Mouse (Mus musculus) mouse trophoblast stem cell (cell line): ENCODE results near the gene Med26.

Experiments used
- in situ Hi-C, 2 experiments: fragments of 300-500 bp; cut with MseI, MboI; formaldehyde crosslinking; loops; 2 replicates in 1 of 2; 3 replicates in 1 of 2; pipeline ENCODE4 v1.15.1; 2025

The Med26 gene

GRCm38 (mm10) chr8:72547802-72548643 lies at the start of gene Med26:
Gene Med26 (minus strand): TSS chr8:72548270.
- in situ Hi-C loops, result no loop called here

GRCm38 (mm10) chr8:72590198-72590597 lies 42.1 kb upstream of the Med26 start:
- in situ Hi-C loops, result no loop called here

DNA sequence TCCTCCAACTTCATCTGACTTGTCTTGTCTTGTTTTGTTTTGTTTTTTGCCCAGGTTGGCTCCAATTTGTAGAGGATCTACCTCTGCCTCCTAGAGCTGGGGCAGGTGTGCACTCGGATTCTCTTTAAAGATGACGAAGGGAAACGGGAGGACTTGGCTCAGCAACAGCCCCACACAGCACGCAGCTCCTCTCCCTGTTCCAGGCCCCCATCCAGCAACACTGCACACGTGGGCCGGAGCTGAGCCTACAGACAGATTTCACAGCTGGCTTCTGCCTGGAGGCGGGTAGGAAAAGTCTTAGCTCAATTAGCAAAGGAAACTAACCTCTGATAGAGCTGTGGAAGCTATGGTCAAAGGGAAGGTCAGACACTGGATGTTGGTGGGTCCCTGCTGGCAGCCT lies 41.2 kb upstream of the Med26 start:
- in situ Hi-C loops, result no loop called here

DNA sequence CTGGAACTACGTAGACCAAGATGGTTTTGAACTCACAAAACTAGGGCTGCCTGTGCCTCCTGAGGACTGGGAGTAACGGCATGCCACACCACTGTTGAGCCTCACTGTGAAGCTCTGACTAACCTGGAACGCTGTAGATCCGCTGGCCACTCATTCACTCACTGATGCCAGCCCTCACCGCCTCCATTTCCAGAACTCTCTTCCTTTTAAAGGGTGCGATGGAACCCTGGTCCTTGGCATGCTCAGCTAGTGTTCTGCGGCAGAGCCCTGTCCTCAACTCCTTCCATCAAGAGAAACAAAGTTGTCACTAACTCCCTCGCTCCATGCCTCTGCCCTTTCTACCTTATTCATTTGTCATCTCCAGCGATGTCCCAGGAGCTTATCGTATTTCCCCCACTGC lies 40.8 kb upstream of the Med26 start:
- in situ Hi-C loops, result no loop called here

- in situ Hi-C loops, result no loop called here
These were observed 39.7 kb upstream of the Med26 start for GRCm38 (mm10) chr8:72587806-72588205.

GRCm38 (mm10) chr8:72584390-72584789 lies 36.3 kb upstream of the Med26 start:
- in situ Hi-C loops, result no loop called here

- in situ Hi-C loops, result no loop called here
These were observed 35.1 kb upstream of the Med26 start for GRCm38 (mm10) chr8:72583056-72583771.

DNA sequence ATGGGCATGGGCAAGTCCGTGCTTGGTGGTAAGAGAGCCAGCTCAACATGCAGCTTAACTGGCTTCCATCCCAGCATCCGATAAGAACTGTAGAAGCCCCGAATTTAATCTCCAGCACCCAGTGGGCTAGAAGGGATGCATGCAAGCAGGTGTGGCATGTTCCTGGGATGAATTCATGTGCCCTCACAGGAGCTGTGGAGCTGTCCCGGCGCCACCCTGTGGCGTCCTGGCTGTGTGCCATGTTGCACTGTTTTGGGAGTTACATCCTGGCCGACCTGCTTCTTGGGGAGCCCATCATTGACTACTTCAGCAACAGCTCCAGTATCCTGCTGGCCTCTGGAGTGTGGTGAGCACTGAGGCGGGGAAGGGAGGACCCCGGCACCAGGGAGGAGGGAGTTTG lies 31.3 kb upstream of the Med26 start:
- in situ Hi-C loops, result no loop called here

DNA sequence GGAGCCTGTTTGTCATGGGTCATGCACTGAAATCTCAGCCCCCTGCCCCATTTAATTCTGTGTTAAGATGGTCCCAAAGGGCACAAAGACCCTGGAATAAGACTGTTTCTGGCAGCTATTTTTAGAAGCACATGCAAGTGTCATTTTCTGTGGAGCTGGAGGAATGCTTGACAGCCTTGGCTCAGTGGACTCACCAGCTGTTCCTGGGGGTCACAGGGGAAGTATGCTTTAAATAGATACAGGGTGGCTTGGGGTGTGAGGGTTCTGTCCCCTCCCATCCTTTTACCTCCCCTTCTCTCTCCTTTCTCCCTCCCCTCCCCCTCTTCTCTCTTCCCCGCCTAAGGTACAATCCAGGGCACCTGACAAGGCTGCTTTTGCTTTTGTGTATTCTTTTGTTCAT lies 29.9 kb upstream of the Med26 start:
- in situ Hi-C loops, result no loop called here

DNA sequence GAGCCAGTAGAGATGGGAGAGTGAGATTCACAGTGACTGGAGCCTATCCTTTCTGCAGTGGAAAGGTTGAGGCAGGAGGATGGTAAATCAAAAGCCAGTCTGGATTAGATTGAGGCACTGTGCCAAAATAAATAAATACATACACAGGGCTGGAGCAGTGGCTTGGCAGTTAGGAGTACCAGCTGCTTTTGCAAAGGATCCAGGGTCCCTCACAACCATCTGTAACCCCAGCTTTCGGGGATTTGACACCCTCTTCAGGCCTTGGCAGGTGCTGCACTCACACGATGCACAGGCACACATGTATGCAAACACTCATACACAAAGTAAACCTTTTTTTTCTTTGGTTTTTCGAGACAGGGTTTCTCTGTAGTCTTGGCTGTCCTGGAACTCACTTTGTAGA lies 29.2 kb upstream of the Med26 start:
- in situ Hi-C loops, result no loop called here

DNA sequence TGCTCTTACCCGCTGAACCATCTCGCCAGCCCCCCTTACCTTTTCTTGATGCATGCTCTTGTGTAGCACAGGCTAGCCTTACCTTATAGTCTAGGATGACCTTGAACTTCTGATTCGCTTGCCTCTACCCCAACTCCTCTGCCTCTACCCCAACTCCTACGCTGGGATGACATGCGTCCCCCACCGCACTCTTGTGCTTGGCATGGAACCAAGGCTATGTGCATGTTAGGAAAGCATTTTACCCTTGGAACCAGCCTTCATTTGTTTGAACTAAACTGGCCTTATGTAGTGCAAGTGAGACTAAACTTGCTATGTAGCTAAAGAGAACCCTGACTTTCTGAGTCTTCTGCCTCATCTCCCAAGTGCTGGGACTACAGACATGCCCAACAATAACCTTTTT lies 27.8 kb upstream of the Med26 start:
- in situ Hi-C loops, result no loop called here

DNA sequence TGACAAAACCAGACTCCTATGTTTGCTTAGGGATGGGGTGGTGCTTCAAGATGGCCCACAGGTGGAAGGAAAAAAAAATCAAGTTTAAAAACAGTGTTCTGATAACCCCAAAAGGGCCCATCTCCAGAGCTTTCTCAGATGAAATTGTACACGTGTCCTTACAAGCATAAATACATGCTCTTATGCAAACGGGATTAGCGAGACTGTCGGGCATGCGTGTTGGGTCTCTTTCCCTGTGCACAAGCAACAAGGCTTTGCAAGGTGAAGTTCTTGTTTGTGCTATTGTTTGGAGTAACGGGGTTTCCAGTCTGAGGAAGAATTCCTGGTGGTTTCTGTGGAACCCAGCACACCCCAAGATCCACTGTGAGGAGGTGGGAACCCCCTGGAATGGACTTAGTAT lies 25.4 kb upstream of the Med26 start:
- in situ Hi-C loops, result no loop called here

GRCm38 (mm10) chr8:72572507-72572906 lies 24.4 kb upstream of the Med26 start:
- in situ Hi-C loops, result no loop called here

DNA sequence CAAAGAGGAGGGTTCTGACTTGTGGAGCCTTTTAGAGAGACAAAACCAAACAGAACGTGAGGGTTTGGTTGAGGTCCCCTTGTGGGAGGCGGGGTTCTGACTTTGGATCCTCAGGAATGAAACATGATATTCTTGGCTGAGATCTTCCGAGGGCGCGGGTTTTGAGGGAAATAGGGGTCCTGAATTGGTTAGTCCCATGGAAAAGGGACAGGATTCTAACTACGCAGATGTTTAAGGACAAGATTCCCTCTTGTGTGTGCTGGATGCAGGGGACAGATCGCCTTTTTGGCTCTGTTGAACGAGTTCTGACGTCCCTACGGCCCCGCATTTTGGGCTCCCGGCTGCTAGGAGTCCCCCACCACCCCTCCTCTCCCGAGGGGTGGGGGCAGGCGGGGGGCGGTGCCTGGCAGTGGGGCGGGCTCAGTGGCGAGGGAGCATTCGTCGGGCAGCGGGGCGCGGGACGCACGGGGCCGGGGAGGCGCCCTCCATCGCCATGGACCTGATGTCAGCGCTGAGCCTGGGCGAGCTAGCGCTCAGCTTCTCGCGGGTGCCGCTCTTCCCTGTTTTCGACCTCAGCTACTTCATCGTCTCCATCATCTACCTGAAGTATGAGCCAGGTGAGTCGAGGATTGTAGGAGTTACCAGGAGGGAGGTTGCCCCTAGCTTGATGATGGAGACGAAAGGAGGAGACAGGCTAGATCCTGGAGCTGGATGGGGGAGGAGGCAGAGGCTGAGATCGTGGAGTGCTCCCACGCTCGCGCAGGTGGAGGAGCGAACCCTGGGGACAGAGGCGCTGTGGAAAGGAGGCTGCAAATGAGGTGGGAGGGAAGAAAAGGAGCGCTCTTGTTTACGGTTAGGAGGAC lies 23.8 kb upstream of the Med26 start, which contains the start of gene Tmem38a:
TSS of gene Tmem38a (plus strand) at position 445 of the 863 bp plus-strand sequence.
- in situ Hi-C loops, result no loop called here

DNA sequence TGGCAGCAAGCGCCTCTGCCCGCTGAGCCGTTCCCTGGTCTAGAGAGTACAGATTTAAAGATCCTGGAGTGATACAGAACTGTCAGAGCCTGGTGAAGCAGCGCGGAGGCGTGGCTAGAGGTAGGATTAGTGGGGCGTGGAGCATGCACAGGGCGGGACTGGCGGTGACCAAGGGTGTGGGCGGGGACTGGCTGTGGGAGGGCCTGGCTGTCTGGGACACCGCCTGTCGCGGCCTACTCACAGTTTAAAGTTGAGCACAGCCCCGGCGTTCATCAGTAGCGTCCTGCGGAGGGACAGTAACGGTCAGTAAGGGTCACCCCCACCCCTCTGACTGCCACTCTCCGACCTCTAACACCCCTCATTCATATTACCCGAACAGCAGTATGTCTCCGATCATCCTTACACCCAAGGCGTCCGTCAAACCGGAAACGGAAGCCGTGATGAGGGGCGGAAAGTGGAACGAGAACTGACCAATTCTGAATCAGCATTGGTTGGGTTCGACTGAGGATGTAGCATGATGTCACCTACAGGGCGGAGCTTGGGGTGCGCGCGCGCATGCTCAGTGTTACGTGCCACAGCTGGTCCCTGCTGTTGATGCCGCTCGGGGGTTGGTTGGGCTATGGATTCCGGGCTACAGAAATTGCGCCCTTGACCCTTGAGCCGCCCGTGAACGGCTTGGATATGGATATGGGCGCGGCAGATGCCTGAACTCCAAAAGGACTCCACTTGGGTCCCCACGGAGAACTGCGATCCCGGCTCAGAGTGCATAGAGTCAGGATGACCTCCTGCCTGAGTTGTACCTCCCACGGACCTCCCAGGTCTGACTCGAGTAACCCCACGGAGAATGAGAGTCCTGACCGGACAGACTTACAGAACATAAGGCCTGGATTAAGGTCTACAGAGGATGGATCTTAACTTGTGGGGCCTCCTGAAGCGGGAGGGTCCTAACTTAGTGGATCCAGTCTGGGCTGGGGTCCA lies 22.9 kb upstream of the Med26 start, which contains the start of gene Smim7:
TSS of gene Smim7 (minus strand) at position 456 of the 978 bp plus-strand sequence.
- in situ Hi-C loops, result no loop called here

DNA sequence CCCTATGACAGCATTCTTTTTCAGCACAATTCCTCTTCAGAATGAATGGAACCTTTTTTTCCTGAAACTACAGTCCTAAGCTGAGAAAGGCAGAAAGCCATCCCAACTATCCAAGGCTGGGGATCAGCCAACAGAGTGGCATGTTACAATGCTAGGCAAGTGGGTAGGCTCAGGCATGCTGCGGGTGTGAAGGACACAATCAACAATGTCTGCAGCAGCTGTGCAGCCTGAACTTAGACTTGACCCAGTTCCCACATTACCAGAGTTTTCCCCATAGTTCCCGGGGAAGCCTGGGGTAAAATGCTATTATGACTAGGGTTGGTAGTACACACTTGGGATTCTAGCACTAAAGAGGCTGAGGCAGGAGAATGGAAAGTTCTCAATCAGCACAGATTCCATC lies 17.9 kb upstream of the Med26 start:
- in situ Hi-C loops, result no loop called here

DNA sequence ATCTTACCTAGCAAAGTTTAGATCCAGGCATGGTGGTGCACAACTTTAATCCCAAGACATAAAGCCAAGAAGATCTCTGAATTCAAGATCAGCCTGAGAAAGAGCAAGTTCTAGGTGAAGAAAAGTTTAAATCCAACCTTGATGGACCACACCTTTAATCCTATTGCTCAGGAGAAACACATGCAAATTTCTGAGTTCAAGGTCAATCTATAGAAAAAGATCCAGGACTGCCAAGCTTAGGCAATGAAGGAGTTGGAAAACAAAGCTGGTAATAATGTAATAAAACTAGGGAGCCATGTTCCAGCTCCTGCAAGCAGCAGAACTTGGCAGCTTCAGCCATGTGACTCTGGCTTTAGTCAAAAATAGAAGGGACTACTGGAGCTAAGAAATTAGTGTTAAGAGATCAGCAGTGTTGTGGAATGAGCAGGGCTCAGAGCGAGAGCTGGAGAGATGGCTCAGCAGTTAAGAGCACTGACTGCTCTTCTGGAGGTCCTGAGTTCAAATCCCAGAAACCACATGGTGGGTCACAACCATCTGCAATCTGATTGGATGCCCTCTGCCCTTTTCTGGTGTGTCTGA lies 13.1 kb upstream of the Med26 start:
- in situ Hi-C loops, result no loop called here

GRCm38 (mm10) chr8:72555770-72556169 lies 7.7 kb upstream of the Med26 start:
- in situ Hi-C loops, result no loop called here

- in situ Hi-C loops, result no loop called here
These were observed 1.3 kb upstream of the Med26 start for GRCm38 (mm10) chr8:72549314-72549892.
